Mouse (Mus musculus) lung, postnatal 0 days (tissue): ENCODE results near the gene Hdhd3.

ENCODE experiments used
- CTCF ChIP-seq: IDR thresholded peaks from 2 replicates; pipeline ENCODE4 v1.5.1; 2016; ENCODE audit warnings: antibody characterized with exemption, mild to moderate bottlenecking
- EP300 ChIP-seq: IDR thresholded peaks from 2 replicates; pipeline ENCODE4 v1.6.1; 2016; ENCODE audit warnings: antibody characterized with exemption, mild to moderate bottlenecking, control low read depth

GRCm38 (mm10) chr4:62459081-62459480 lies 44.2 kb downstream of the Hdhd3 start:
- TF ChIP-seq CTCF (no peak), EP300 (no peak)
